Mouse (Mus musculus) megakaryocyte, embryonic 14.5 days (primary cell): Measurements from ENCODE around the gene Tuba3a.

ENCODE experiments used
- FLI1 ChIP-seq: IDR thresholded peaks from 2 replicates; pipeline ENCODE4 v1.6.1; 2012; ENCODE audit warnings: low read length, inconsistent platforms, mixed read lengths
- GATA1 ChIP-seq: IDR thresholded peaks from 3 replicates; pipeline ENCODE4 v1.6.1; 2012; ENCODE audit warnings: mixed read lengths, low read length, inconsistent platforms, borderline replicate concordance

- no peak for TF ChIP-seq GATA1
- TF ChIP-seq FLI1: no peak
These were observed 35.4 kb upstream of the Tuba3a start for GRCm38 (mm10) chr6:125321114-125321855.
